Mouse (Mus musculus) midbrain, embryonic 15.5 days (tissue): ENCODE measurements around the gene Pld5. TPM values are rescaled to one million over a fixed set of nuclear protein-coding genes. Genes with fewer than 3 reads are reported as not detected.

Source experiments
- ATAC-seq: fragments of 200-750 bp; cut with Nextera tagmentation; replicated peaks from 2 replicates; pipeline ENCODE4 v1.8.0; 2017; ENCODE audit warnings: moderate TSS enrichment
- H3K27ac ChIP-seq: fragments of 300-500 bp; sonication (generic); 2 replicates; pipeline ENCODE4 v1.5.1; 2015; ENCODE audit warnings: mild to moderate bottlenecking, inconsistent platforms
- H3K27me3 ChIP-seq: fragments of 300-500 bp; sonication (generic); replicated peaks from 2 replicates; pipeline ENCODE4 v1.6.1; 2015; ENCODE audit warnings: inconsistent platforms
- H3K36me3 ChIP-seq: fragments of 300-500 bp; sonication (generic); replicated peaks from 2 replicates; pipeline ENCODE4 v1.6.1; 2015; ENCODE audit warnings: inconsistent platforms
- H3K4me1 ChIP-seq: fragments of 300-500 bp; sonication (generic); 2 replicates; pipeline ENCODE4 v1.6.1; 2015; ENCODE audit warnings: inconsistent platforms
- H3K4me2 ChIP-seq: fragments of 300-500 bp; sonication (generic); 2 replicates; pipeline ENCODE4 v1.6.1; 2015; ENCODE audit warnings: inconsistent platforms, mild to moderate bottlenecking, moderate library complexity
- H3K4me3 ChIP-seq: fragments of 300-500 bp; sonication (generic); 2 replicates; pipeline ENCODE4 v1.5.1; 2015; ENCODE audit warnings: mild to moderate bottlenecking, inconsistent platforms
- H3K9ac ChIP-seq: fragments of 300-500 bp; sonication (generic); 2 replicates; pipeline ENCODE4 v1.6.1; 2015; ENCODE audit warnings: mild to moderate bottlenecking, inconsistent platforms
- H3K9me3 ChIP-seq: fragments of 300-500 bp; sonication (generic); 2 replicates; pipeline ENCODE4 v1.6.1; 2016; ENCODE audit warnings: inconsistent platforms
- WGBS: fragments of 180-500 bp; shearing (Covaris S2); methylation state at CpG from one replicate; pipeline ENCODE4 v1.1.7; 2015; ENCODE audit warnings: mixed read lengths; 5-methylcytosine and 5-hydroxymethylcytosine counted together
- polyA plus RNA-seq: library from polyadenylated mRNA; unstranded; fragments of >200 nt; fragmentation: Nextera tagmentation; extraction: Ambion mirVana; gene quantifications from 2 replicates; pipeline ENCODE4 v1.2.1, GENCODE M21; 2015

The Pld5 gene
- polyA plus RNA-seq, 1 experiment from 2014 or later: 5.0 TPM

DNA sequence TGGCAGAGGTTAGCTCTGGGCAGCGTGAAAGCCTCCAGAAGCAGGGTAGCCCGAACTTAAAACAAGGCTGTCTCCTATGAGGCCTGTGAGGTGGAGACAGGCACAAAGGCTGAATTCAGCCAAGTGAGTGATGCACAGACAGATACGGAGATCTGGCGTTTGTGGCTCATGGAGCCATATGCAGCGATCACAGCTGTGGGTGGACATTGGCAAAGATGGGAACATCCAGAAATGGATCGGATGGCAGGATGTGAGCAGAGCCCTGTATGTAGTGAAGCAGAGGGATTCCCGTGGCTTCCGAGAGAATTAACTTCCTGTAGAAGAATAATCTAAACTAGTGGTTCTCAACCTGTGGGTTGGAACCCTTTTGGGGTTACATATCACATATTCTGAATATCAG, 140.7 kb downstream of the Pld5 start:
- H3K4me1 ChIP-seq: no peaks in the 10 kb centered on the region
- H3K4me3 ChIP-seq: no peak overlapping the region
- H3K27me3 ChIP-seq: no peaks in the 10 kb centered on the region
- H3K4me2 ChIP-seq: no peak overlapping the region
- ATAC-seq: no peak
- H3K27ac ChIP-seq: no peak overlapping the region
- no peak overlapping the region for H3K9ac ChIP-seq
- H3K9me3 ChIP-seq: no peaks in the 10 kb centered on the region
- WGBS: 92% methylated on average over 8 of the region's 8 CpGs
- no peaks in the 10 kb centered on the region for H3K36me3 ChIP-seq

DNA sequence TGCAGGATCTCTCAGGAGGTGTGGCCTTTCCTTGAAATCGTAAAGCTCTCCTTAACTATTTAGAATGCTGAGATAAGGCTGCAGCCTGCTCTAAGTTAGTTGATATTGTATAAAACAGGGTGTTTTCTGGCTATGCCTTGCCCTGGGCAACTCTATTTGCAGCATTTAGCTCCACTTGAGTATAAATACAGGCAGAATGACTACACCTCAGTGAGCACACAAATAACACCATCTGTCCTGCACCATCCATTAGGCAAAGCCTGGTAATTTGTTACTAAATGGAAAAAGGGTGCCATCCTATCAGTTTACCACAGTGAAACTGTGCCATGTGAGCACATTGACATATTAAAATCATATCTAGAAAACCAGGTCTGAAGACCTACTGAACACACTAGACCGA, 149.3 kb downstream of the Pld5 start:
- 80% methylated on average over 2 of the region's 2 CpGs for WGBS
- Histone ChIP-seq H3K4me2 (no peak overlapping the region), H3K4me1 (no peaks in the 10 kb centered on the region), H3K9ac (no peak overlapping the region), H3K9me3 (no peaks in the 10 kb centered on the region), H3K27ac (no peak overlapping the region), H3K27me3 (no peaks in the 10 kb centered on the region), H3K4me3 (no peak overlapping the region), H3K36me3 (no peaks in the 10 kb centered on the region)
- no peak for ATAC-seq

DNA sequence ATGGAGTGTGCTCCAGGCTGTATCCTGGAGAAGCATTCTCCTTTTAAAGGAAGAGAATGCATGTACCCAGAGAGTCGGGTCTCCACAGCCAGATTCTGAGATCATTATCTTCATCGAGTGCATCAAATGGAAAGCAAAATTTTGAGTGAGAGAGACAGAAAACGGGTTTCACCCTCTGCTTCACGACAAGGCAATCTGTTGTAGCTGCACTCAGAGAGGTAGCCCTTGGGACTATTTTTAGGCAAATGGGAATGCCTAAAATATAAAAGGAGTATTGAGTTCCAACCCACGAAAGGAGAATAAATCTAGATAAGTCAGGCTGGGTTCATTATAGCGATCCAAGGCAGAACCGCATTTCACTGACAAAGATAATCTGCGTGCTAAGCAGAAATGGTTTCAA, 150.7 kb downstream of the Pld5 start:
- Histone ChIP-seq H3K36me3 (no peaks in the 10 kb centered on the region), H3K4me2 (no peak overlapping the region), H3K9ac (no peak overlapping the region), H3K9me3 (no peaks in the 10 kb centered on the region), H3K27me3 (no peaks in the 10 kb centered on the region), H3K27ac (no peak overlapping the region), H3K4me1 (no peaks in the 10 kb centered on the region), H3K4me3 (no peak overlapping the region)
- ATAC-seq: no peak
- WGBS: 80% methylated on average over 8 of the region's 8 CpGs

DNA sequence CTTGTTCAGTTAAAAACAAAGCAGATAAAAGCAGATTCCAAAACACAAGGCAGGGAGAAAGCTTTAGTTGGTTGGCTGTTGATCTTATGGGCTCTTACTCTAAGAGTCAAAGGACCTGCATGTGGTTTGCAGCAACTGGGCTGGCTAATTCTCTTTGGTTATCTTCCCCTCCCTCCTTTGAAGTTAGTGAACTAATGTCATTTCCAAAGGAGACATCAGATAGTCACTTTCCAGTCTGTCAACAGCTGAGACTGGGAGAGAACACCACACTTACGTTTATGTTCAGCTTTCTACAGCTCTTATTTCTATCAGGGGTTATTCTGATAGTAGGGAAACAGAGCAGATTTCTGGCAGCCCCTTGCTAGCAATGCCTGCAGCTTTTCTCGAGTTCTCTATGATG, 151.3 kb downstream of the Pld5 start:
- Histone ChIP-seq H3K9ac (no peak overlapping the region), H3K27me3 (no peaks in the 10 kb centered on the region), H3K4me3 (no peak overlapping the region), H3K4me1 (no peaks in the 10 kb centered on the region), H3K27ac (no peak overlapping the region), H3K9me3 (no peaks in the 10 kb centered on the region), H3K36me3 (no peaks in the 10 kb centered on the region), H3K4me2 (no peak overlapping the region)
- ATAC-seq: no peak
- WGBS: 66% methylated on average over 2 of the region's 2 CpGs

DNA sequence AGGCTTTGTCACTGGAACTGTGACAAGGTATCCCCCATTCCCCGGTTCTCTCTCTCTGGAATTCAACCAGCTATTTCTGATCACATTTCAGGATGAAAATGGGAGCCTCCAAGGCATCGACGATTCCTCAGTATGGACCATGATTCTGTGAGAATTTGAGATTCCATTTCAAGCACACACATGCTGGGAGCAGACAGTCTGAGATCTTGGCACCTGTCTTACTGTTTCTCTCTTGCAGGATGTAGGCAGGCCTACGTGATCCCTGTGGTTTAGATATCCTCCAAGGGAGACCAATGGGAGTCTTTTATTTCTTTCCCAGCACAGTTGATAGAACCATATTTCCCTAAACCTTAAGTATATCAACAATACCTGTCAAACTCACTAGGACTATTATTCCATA, 159.5 kb downstream of the Pld5 start:
- no peaks in the 10 kb centered on the region for H3K27me3 ChIP-seq
- H3K9me3 ChIP-seq: no peaks in the 10 kb centered on the region
- no peaks in the 10 kb centered on the region for H3K36me3 ChIP-seq
- no peaks in the 10 kb centered on the region for H3K4me1 ChIP-seq
- no peak overlapping the region for H3K27ac ChIP-seq
- WGBS: 84% methylated on average over 4 of the region's 4 CpGs
- no peak overlapping the region for H3K9ac ChIP-seq
- H3K4me3 ChIP-seq: no peak overlapping the region
- ATAC-seq: no peak
- no peak overlapping the region for H3K4me2 ChIP-seq

DNA sequence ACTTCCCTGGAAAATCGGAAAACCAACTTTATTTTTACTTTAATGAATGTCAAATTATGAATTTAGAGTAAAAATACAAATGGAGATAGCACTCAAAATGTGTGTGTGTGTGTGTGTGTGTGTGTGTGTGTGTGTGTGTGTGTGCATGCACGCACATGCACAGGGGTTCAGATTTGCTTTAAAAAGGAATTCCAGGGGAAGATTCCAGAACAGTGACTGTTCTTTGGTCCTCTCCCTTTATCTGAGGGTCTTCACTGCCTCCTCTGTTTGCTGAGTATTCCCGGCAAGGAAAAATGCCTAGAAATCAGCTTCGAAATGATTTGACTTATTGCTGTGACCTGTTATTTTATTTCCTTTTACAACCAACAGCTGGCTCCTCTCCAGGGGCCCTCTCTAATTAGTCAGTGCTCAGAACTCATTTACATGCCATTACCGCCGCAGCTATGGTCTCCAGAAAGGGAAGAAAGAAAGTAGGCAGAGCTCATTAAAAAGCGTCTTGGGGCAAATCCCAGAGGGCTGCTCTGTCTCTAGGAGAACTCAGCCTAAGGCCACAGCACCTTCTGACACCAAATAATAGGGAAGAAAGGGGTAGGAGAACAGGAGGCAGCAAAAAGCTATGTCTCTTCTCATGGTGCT, 176.3 kb downstream of the Pld5 start:
- Histone ChIP-seq H3K27ac (peak overlapping the region; percentile 45), H3K27me3 (no peaks in the 10 kb centered on the region), H3K9me3 (no peaks in the 10 kb centered on the region), H3K9ac (no peak overlapping the region), H3K36me3 (no peaks in the 10 kb centered on the region), H3K4me3 (no peak overlapping the region), H3K4me2 (no peak overlapping the region), H3K4me1 (peaks cover 10% of the 10 kb centered on the region)
- 23% methylated on average over 7 of the region's 7 CpGs for WGBS
- peak; percentile 95 for ATAC-seq

DNA sequence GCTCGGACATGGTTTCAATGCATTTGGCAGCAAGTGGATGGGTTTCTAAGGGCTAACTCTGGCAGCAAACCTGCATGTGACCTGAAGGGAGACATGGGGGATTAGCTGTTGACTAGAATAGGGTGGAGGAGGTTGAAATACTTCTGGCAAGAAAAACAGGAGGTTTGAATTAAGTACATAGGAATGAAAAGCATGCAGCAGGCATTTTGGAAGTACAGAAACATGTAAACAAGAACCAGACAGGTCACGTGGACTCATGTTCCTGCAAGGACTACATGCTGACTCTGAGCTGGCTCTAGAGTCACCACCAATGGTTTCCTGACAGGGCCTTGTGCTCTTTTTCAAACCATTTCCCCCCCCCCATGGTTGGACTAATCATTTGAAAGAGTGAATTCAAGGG, 183.0 kb downstream of the Pld5 start:
- Histone ChIP-seq H3K27me3 (no peaks in the 10 kb centered on the region), H3K36me3 (no peaks in the 10 kb centered on the region), H3K4me1 (no peaks in the 10 kb centered on the region), H3K9ac (no peak overlapping the region), H3K27ac (no peak overlapping the region), H3K9me3 (no peaks in the 10 kb centered on the region), H3K4me3 (no peak overlapping the region), H3K4me2 (no peak overlapping the region)
- no peak for ATAC-seq
- WGBS: 77% methylated on average over 2 of the region's 2 CpGs

DNA sequence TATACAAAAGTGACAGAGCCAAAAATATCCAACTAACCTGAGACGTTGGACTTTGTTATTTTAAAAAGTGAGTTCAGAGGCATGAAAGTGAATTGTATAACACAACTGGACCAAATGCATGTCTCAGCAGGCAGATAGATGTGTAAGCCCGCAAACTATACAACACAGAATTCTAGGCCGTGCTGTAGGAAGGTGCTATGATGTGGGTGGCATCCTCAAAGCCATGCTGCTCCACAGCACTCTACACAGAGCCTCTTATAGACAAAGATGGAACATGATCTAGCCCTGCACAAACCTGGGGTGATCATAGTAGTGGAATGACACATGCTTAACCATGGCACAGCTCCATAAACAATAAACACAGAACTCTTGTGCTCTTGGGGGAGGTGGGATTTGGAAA, 185.7 kb downstream of the Pld5 start:
- no peak overlapping the region for H3K4me2 ChIP-seq
- no peaks in the 10 kb centered on the region for H3K9me3 ChIP-seq
- no peak overlapping the region for H3K4me3 ChIP-seq
- no peak overlapping the region for H3K9ac ChIP-seq
- no peaks in the 10 kb centered on the region for H3K27me3 ChIP-seq
- H3K36me3 ChIP-seq: no peaks in the 10 kb centered on the region
- 95% methylated on average over 3 of the region's 3 CpGs for WGBS
- ATAC-seq: no peak
- H3K27ac ChIP-seq: no peak overlapping the region
- H3K4me1 ChIP-seq: no peaks in the 10 kb centered on the region

DNA sequence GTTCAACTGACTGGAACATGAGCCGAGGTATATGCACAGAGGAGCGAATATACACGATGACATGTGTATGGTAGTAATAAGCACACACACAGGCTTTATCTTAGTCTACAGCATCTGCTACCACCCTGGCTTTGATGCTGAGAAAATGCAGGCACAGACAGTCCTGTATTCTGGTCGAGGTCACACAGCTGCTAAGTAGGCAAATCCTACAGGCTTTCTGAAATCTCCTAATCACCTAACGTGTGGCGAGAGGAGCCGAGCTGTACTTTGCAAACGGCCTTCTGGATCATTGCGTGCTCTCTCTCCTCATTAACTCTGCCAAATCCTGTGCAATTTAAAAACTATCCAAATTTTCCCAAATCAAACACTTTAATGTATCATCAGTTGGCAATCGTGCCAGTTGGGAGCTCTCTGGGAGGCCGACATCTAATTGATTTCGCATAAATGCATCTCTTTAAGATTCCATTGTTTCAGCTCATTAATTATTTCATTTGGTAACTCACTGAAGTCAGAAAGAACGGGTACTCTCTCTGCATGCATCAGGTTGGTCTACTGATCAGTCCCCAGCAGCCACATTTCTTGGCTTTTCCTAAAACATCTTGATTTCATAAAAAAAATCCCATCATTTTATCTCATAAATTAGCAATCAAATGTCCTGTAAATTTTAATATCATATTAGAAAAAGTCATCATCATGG, 189.0 kb downstream of the Pld5 start:
- H3K27me3 ChIP-seq: no peaks in the 10 kb centered on the region
- H3K36me3 ChIP-seq: no peaks in the 10 kb centered on the region
- H3K4me1 ChIP-seq: no peaks in the 10 kb centered on the region
- H3K9me3 ChIP-seq: no peaks in the 10 kb centered on the region
- H3K27ac ChIP-seq: no peak overlapping the region
- H3K4me3 ChIP-seq: no peak overlapping the region
- peak; percentile 53 for ATAC-seq
- H3K4me2 ChIP-seq: no peak overlapping the region
- 52% methylated on average over 13 of the region's 13 CpGs for WGBS
- H3K9ac ChIP-seq: no peak overlapping the region

DNA sequence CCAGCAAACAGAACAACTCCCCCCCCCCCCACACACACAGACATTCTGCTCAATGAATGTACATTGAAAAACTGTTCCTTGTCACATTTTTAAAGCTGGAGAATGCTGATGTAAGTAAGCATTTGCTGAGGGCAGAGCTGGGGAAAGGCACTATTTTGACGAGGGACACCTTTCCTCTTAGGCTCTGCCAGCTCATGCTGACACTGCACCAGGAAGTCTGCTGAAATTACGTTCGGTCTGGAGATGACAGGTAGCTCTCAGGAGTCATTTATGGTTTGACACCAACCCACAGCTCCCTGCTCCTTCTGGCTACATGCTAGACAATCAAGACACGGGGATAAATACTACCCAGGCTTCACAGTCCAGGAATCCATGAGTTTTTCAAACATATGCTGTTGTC, 192.8 kb downstream of the Pld5 start:
- no peak for ATAC-seq
- no peaks in the 10 kb centered on the region for H3K4me1 ChIP-seq
- H3K36me3 ChIP-seq: no peaks in the 10 kb centered on the region
- no peak overlapping the region for H3K9ac ChIP-seq
- no peaks in the 10 kb centered on the region for H3K9me3 ChIP-seq
- no peak overlapping the region for H3K4me3 ChIP-seq
- H3K27ac ChIP-seq: no peak overlapping the region
- WGBS: 51% methylated on average over 4 of the region's 4 CpGs
- H3K4me2 ChIP-seq: no peak overlapping the region
- no peaks in the 10 kb centered on the region for H3K27me3 ChIP-seq

DNA sequence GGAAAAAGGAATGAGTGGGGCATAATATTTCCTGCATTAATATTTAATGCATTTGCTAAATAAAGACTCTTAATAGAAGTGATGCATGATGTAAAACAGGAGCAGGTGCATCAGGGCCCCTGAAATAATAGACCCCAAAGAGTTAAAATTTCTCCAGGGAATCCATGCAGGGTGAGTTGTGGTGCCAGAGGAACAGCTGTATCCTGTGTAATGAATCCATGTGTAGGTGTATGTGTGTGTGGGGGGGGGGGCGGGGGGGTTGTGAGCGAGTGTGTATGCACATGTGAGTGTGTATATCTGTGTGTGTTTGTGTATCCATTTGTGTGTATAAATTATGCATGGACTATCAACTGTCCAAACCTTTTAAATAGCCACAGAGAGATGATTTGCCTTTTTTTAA, 194.1 kb downstream of the Pld5 start:
- H3K4me3 ChIP-seq: no peak overlapping the region
- H3K4me1 ChIP-seq: no peaks in the 10 kb centered on the region
- no peak overlapping the region for H3K9ac ChIP-seq
- no peaks in the 10 kb centered on the region for H3K27me3 ChIP-seq
- no peak overlapping the region for H3K27ac ChIP-seq
- H3K9me3 ChIP-seq: no peaks in the 10 kb centered on the region
- no peaks in the 10 kb centered on the region for H3K36me3 ChIP-seq
- no peak overlapping the region for H3K4me2 ChIP-seq
- 49% methylated on average over 2 of the region's 2 CpGs for WGBS
- 0 out of 2 replicates have a peak, but pooled peaks have one; percentile 19 for ATAC-seq

DNA sequence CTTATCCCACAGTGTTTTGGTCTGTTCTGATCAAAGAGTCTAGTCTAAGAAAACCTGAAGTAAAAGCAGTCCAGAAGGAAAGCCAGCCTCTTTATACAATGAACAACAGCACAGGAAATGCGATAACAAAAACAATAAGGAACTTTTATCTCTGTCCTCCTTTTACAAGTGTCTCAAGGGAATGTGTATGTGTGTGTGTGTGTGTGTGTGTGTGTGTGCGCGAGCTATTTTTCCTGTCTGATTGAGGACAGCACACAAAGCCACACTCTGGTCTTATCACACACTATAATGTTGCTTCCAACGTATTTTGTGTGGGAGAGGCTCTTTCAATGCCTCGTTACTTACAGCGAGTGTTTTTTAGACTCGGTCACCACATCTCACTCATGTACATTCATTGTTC, 196.7 kb downstream of the Pld5 start:
- ATAC-seq: no peak
- Histone ChIP-seq H3K4me1 (peaks cover 7% of the 10 kb centered on the region; the same call in 1 of the 2 replicates), H3K4me2 (no peak overlapping the region), H3K9me3 (no peaks in the 10 kb centered on the region), H3K9ac (no peak overlapping the region), H3K4me3 (no peak overlapping the region), H3K36me3 (no peaks in the 10 kb centered on the region), H3K27ac (no peak overlapping the region), H3K27me3 (no peaks in the 10 kb centered on the region)
- WGBS: 89% methylated on average over 7 of the region's 7 CpGs

DNA sequence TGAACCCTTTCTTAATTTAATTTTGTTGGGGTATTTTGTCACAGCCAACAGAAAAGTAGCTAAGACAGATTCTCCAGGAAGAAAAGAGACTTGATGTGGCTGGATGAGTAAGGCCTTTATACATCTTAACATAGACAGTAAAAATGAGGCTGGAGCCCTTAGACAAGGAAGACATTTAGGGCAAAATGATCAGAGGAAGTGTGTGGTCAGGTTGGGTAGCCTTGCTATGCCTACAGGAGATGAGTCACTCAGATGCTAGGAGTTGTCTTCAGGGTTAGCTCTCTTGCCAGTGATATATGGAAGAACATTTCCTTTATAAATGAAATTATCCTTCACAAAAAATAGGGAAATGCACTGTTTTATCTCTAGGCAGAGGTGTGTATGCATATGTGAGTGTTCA, 198.3 kb downstream of the Pld5 start:
- H3K9me3 ChIP-seq: no peaks in the 10 kb centered on the region
- peaks cover 7% of the 10 kb centered on the region; the same call in 1 of the 2 replicates for H3K4me1 ChIP-seq
- no peak overlapping the region for H3K27ac ChIP-seq
- no peak overlapping the region for H3K4me3 ChIP-seq
- no peaks in the 10 kb centered on the region for H3K36me3 ChIP-seq
- no peaks in the 10 kb centered on the region for H3K27me3 ChIP-seq
- no peak overlapping the region for H3K9ac ChIP-seq
- ATAC-seq: no peak
- H3K4me2 ChIP-seq: no peak overlapping the region
